Mouse (Mus musculus) limb, embryonic 14.5 days (tissue): ENCODE measurements around the gene Krtap10-4. TPM values are rescaled to one million over a fixed set of nuclear protein-coding genes. Genes with fewer than 3 reads are reported as not detected.
"Not testable (repeated sequence)": the region's sequence is repeated elsewhere in the genome, so short reads cannot be mapped to it uniquely, and the experiment has no call there.

Source experiments
- ATAC-seq: fragments of 200-750 bp; cut with Nextera tagmentation; 2 replicates; pipeline ENCODE4 v1.8.0; 2017; ENCODE audit warnings: low read depth, moderate number of reproducible peaks, moderate TSS enrichment; ENCODE audit not compliant: low FRiP score
- DNase-seq: peaks from one replicate; pipeline ENCODE4 v3.0.0-alpha.2; 2015; ENCODE audit warnings: low spot score
- H3K27ac ChIP-seq: fragments of 300-500 bp; sonication (generic); replicated peaks from 2 replicates; pipeline ENCODE4 v1.5.1; 2014; ENCODE audit warnings: low read depth, mild to moderate bottlenecking, low read length, moderate library complexity, mixed read lengths
- H3K27me3 ChIP-seq: fragments of 300-500 bp; sonication (generic); 2 replicates; pipeline ENCODE4 v1.6.1; 2014; ENCODE audit warnings: low read length, mixed read lengths; ENCODE audit not compliant: control insufficient read depth, insufficient read depth
- H3K36me3 ChIP-seq: fragments of 300-500 bp; sonication (generic); 2 replicates; pipeline ENCODE4 v1.6.1; 2014; ENCODE audit warnings: mild to moderate bottlenecking, low read length, moderate library complexity, mixed read lengths; ENCODE audit not compliant: control insufficient read depth, insufficient read depth
- H3K4me1 ChIP-seq: fragments of 300-500 bp; sonication (generic); 2 replicates; pipeline ENCODE4 v1.6.1; 2014; ENCODE audit warnings: antibody characterized with exemption, low read length, mixed read lengths; ENCODE audit not compliant: control insufficient read depth, insufficient read depth
- H3K4me2 ChIP-seq: fragments of 300-500 bp; sonication (generic); replicated peaks from 2 replicates; pipeline ENCODE4 v1.6.1; 2014; ENCODE audit warnings: low read depth, mild to moderate bottlenecking, low read length, moderate library complexity; ENCODE audit not compliant: severe bottlenecking
- H3K4me3 ChIP-seq: fragments of 300-500 bp; sonication (generic); replicated peaks from 2 replicates; pipeline ENCODE4 v1.5.1; 2014; ENCODE audit warnings: low read length
- H3K9ac ChIP-seq: fragments of 300-500 bp; sonication (generic); 2 replicates; pipeline ENCODE4 v1.6.1; 2014; ENCODE audit warnings: mild to moderate bottlenecking, low read depth, low read length, moderate library complexity; ENCODE audit not compliant: severe bottlenecking
- H3K9me3 ChIP-seq: fragments of 300-500 bp; sonication (generic); 2 replicates; pipeline ENCODE4 v1.6.1; 2016; ENCODE audit warnings: low read length; ENCODE audit not compliant: control insufficient read depth
- WGBS: fragments of 180-500 bp; shearing (Covaris S2); extraction: QIAGEN DNeasy Blood & Tissue Kit; methylation state at CpG from one replicate; pipeline ENCODE4 v1.1.7; 2014; 5-methylcytosine and 5-hydroxymethylcytosine counted together
- polyA plus RNA-seq, 2 experiments: library from polyadenylated mRNA; depleted of rRNA in 1 of 2; stranded (reverse) in 1 of 2; unstranded in 1 of 2; fragments of >200 nt; fragmentation: Nextera tagmentation in 1 of 2; extraction: Ambion mirVana in 1 of 2; gene quantifications; 2 replicates each; pipeline versions ENCODE4 v1.2.1 to v1.2.3; 2012 to 2014

The Krtap10-4 gene
- polyA plus RNA-seq, 2 experiments: not detected

- DNase-seq, H3K4me2 ChIP-seq, ATAC-seq, H3K27ac ChIP-seq, H3K4me1 ChIP-seq, H3K9me3 ChIP-seq, H3K27me3 ChIP-seq, H3K9ac ChIP-seq, H3K36me3 ChIP-seq, H3K4me3 ChIP-seq: not testable (repeated sequence)
- no CpG with 5 or more reads among the region's 1 CpGs for WGBS
Observed at GRCm38 (mm10) chr10:77782442-77782841, 44.5 kb downstream of the Krtap10-4 start, which contains the start of gene Gm3250. Gm3250 (minus strand) TSS chr10:77782542.

GRCm38 (mm10) chr10:77776844-77777243, 50.1 kb downstream of the Krtap10-4 start, which contains the start of gene Gm7138:
Gm7138 (minus strand) TSS chr10:77776944.
- H3K4me1 ChIP-seq, H3K9ac ChIP-seq, H3K27ac ChIP-seq, H3K4me2 ChIP-seq, DNase-seq, ATAC-seq, H3K36me3 ChIP-seq, H3K4me3 ChIP-seq, H3K9me3 ChIP-seq, H3K27me3 ChIP-seq: not testable (repeated sequence)
- WGBS: 25% methylated on average over 1 of the region's 1 CpGs

Other genes with a start within 250 kb of the Krtap10-4 start
Only the 30 nearest of the 34 such genes appear.
- gene Ube2g2, start 204.8 kb downstream of the Krtap10-4 start, polyA plus RNA-seq (2012; rRNA removed): 55.1 and 59.8 TPM in 2 replicates
- gene Ube2g2, start 204.8 kb downstream of the Krtap10-4 start, polyA plus RNA-seq (2014; fragmentation: Nextera tagmentation; extraction: Ambion mirVana): 57.4 and 58.6 TPM in 2 replicates
- 2.0 TPM in 2 replicates for gene Tspear, start 140.5 kb downstream of the Krtap10-4 start, polyA plus RNA-seq (2012; rRNA removed)
- gene Tspear, start 140.5 kb downstream of the Krtap10-4 start, polyA plus RNA-seq (2014; fragmentation: Nextera tagmentation; extraction: Ambion mirVana): 1.1 and 1.5 TPM in 2 replicates
- not detected in 2 replicates for gene Gm19402, start 136.3 kb downstream of the Krtap10-4 start, polyA plus RNA-seq (2012; rRNA removed)
- gene Gm19402, start 136.3 kb downstream of the Krtap10-4 start, polyA plus RNA-seq (2014; fragmentation: Nextera tagmentation; extraction: Ambion mirVana): not detected in 2 replicates
- gene Gm9508, start 129.9 kb downstream of the Krtap10-4 start, polyA plus RNA-seq (2012; rRNA removed): not detected in 2 replicates
- gene Gm9508, start 129.9 kb downstream of the Krtap10-4 start, polyA plus RNA-seq (2014; fragmentation: Nextera tagmentation; extraction: Ambion mirVana): not detected in 2 replicates
- not detected in 2 replicates for gene Gm10272, start 120.5 kb downstream of the Krtap10-4 start, polyA plus RNA-seq (2012; rRNA removed)
- gene Gm10272, start 120.5 kb downstream of the Krtap10-4 start, polyA plus RNA-seq (2014; fragmentation: Nextera tagmentation; extraction: Ambion mirVana): not detected in 2 replicates
- gene Gm10024, start 115.6 kb downstream of the Krtap10-4 start, polyA plus RNA-seq (2012; rRNA removed): not detected in 2 replicates
- 0.94 TPM in 1 of 2 replicates, not detected in the other for gene Gm10024, start 115.6 kb downstream of the Krtap10-4 start, polyA plus RNA-seq (2014; fragmentation: Nextera tagmentation; extraction: Ambion mirVana)
- gene Gm10142, start 111.3 kb downstream of the Krtap10-4 start, polyA plus RNA-seq (2012; rRNA removed): not detected in 2 replicates
- gene Gm10142, start 111.3 kb downstream of the Krtap10-4 start, polyA plus RNA-seq (2014; fragmentation: Nextera tagmentation; extraction: Ambion mirVana): not detected in 2 replicates
- gene Krtap12-1, start 106.5 kb downstream of the Krtap10-4 start, polyA plus RNA-seq (2012; rRNA removed): 0.10 and 0.20 TPM in 2 replicates
- not detected in 2 replicates for gene Krtap12-1, start 106.5 kb downstream of the Krtap10-4 start, polyA plus RNA-seq (2014; fragmentation: Nextera tagmentation; extraction: Ambion mirVana)
- not detected in 2 replicates for gene Gm10100, start 100.6 kb downstream of the Krtap10-4 start, polyA plus RNA-seq (2012; rRNA removed)
- gene Gm10100, start 100.6 kb downstream of the Krtap10-4 start, polyA plus RNA-seq (2014; fragmentation: Nextera tagmentation; extraction: Ambion mirVana): not detected in 2 replicates
- gene Gm18596, start 84.5 kb downstream of the Krtap10-4 start, polyA plus RNA-seq (2012; rRNA removed): not detected in 2 replicates
- gene Gm18596, start 84.5 kb downstream of the Krtap10-4 start, polyA plus RNA-seq (2014; fragmentation: Nextera tagmentation; extraction: Ambion mirVana): not detected in 2 replicates
- not detected in 2 replicates for gene Gm9736, start 75.7 kb downstream of the Krtap10-4 start, polyA plus RNA-seq (2012; rRNA removed)
- gene Gm9736, start 75.7 kb downstream of the Krtap10-4 start, polyA plus RNA-seq (2014; fragmentation: Nextera tagmentation; extraction: Ambion mirVana): not detected in 2 replicates
- not detected in 2 replicates for gene Gm3233, start 67.4 kb downstream of the Krtap10-4 start, polyA plus RNA-seq (2012; rRNA removed)
- not detected in 2 replicates for gene Gm3233, start 67.4 kb downstream of the Krtap10-4 start, polyA plus RNA-seq (2014; fragmentation: Nextera tagmentation; extraction: Ambion mirVana)
- gene Gm3238, start 55.8 kb downstream of the Krtap10-4 start, polyA plus RNA-seq (2012; rRNA removed): not detected in 2 replicates
- not detected in 2 replicates for gene Gm3238, start 55.8 kb downstream of the Krtap10-4 start, polyA plus RNA-seq (2014; fragmentation: Nextera tagmentation; extraction: Ambion mirVana)
- not detected in 2 replicates for gene Gm7138, start 50.2 kb downstream of the Krtap10-4 start, polyA plus RNA-seq (2012; rRNA removed)
- gene Gm7138, start 50.2 kb downstream of the Krtap10-4 start, polyA plus RNA-seq (2014; fragmentation: Nextera tagmentation; extraction: Ambion mirVana): not detected in 2 replicates
- gene Gm3250, start 44.6 kb downstream of the Krtap10-4 start, polyA plus RNA-seq (2012; rRNA removed): not detected in 2 replicates
- not detected in 2 replicates for gene Gm3250, start 44.6 kb downstream of the Krtap10-4 start, polyA plus RNA-seq (2014; fragmentation: Nextera tagmentation; extraction: Ambion mirVana)
- gene Gm7137, start 38.9 kb downstream of the Krtap10-4 start, polyA plus RNA-seq (2012; rRNA removed): not detected in 2 replicates
- not detected in 2 replicates for gene Gm7137, start 38.9 kb downstream of the Krtap10-4 start, polyA plus RNA-seq (2014; fragmentation: Nextera tagmentation; extraction: Ambion mirVana)
- gene Gm9639, start 32.0 kb downstream of the Krtap10-4 start, polyA plus RNA-seq (2012; rRNA removed): not detected in 2 replicates
- gene Gm9639, start 32.0 kb downstream of the Krtap10-4 start, polyA plus RNA-seq (2014; fragmentation: Nextera tagmentation; extraction: Ambion mirVana): not detected in 2 replicates
- not detected in 2 replicates for gene Gm19668, start 28.0 kb downstream of the Krtap10-4 start, polyA plus RNA-seq (2012; rRNA removed)
- not detected in 2 replicates for gene Gm19668, start 28.0 kb downstream of the Krtap10-4 start, polyA plus RNA-seq (2014; fragmentation: Nextera tagmentation; extraction: Ambion mirVana)
- gene Gm9507, start 15.3 kb downstream of the Krtap10-4 start, polyA plus RNA-seq (2012; rRNA removed): not detected in 2 replicates
- gene Gm9507, start 15.3 kb downstream of the Krtap10-4 start, polyA plus RNA-seq (2014; fragmentation: Nextera tagmentation; extraction: Ambion mirVana): not detected in 2 replicates
- 0.13 and 0.25 TPM in 2 replicates for gene Gm2696, start 12.4 kb downstream of the Krtap10-4 start, polyA plus RNA-seq (2012; rRNA removed)
- not detected in 2 replicates for gene Gm2696, start 12.4 kb downstream of the Krtap10-4 start, polyA plus RNA-seq (2014; fragmentation: Nextera tagmentation; extraction: Ambion mirVana)
- gene Krtap10-10, start 8.9 kb upstream of the Krtap10-4 start, polyA plus RNA-seq (2012; rRNA removed): 0.08 and 0.14 TPM in 2 replicates
- not detected in 2 replicates for gene Krtap10-10, start 8.9 kb upstream of the Krtap10-4 start, polyA plus RNA-seq (2014; fragmentation: Nextera tagmentation; extraction: Ambion mirVana)
- gene Gm36176, start 19.7 kb upstream of the Krtap10-4 start, polyA plus RNA-seq (2012; rRNA removed): not detected in 2 replicates
- gene Gm36176, start 19.7 kb upstream of the Krtap10-4 start, polyA plus RNA-seq (2014; fragmentation: Nextera tagmentation; extraction: Ambion mirVana): not detected in 2 replicates
- gene Gm10318, start 25.8 kb upstream of the Krtap10-4 start, polyA plus RNA-seq (2012; rRNA removed): 0.13 TPM in 1 of 2 replicates, not detected in the other
- not detected in 2 replicates for gene Gm10318, start 25.8 kb upstream of the Krtap10-4 start, polyA plus RNA-seq (2014; fragmentation: Nextera tagmentation; extraction: Ambion mirVana)
- gene Gm3285, start 34.9 kb upstream of the Krtap10-4 start, polyA plus RNA-seq (2012; rRNA removed): 0.06 and 0.10 TPM in 2 replicates
- not detected in 2 replicates for gene Gm3285, start 34.9 kb upstream of the Krtap10-4 start, polyA plus RNA-seq (2014; fragmentation: Nextera tagmentation; extraction: Ambion mirVana)
- gene Lrrc3, start 75.4 kb upstream of the Krtap10-4 start, polyA plus RNA-seq (2012; rRNA removed): 3.6 and 4.8 TPM in 2 replicates
- 3.4 and 3.6 TPM in 2 replicates for gene Lrrc3, start 75.4 kb upstream of the Krtap10-4 start, polyA plus RNA-seq (2014; fragmentation: Nextera tagmentation; extraction: Ambion mirVana)
- 0.39 and 0.69 TPM in 2 replicates for gene Trpm2, start 143.5 kb upstream of the Krtap10-4 start, polyA plus RNA-seq (2012; rRNA removed)
- gene Trpm2, start 143.5 kb upstream of the Krtap10-4 start, polyA plus RNA-seq (2014; fragmentation: Nextera tagmentation; extraction: Ambion mirVana): 0.06 and 0.41 TPM in 2 replicates
- 42.9 and 55.6 TPM in 2 replicates for gene 1810043G02Rik, start 151.4 kb upstream of the Krtap10-4 start, polyA plus RNA-seq (2012; rRNA removed)
- gene 1810043G02Rik, start 151.4 kb upstream of the Krtap10-4 start, polyA plus RNA-seq (2014; fragmentation: Nextera tagmentation; extraction: Ambion mirVana): 26.5 and 27.1 TPM in 2 replicates
- 129 and 180 TPM in 2 replicates for gene Pfkl, start 183.0 kb upstream of the Krtap10-4 start, polyA plus RNA-seq (2012; rRNA removed)
- gene Pfkl, start 183.0 kb upstream of the Krtap10-4 start, polyA plus RNA-seq (2014; fragmentation: Nextera tagmentation; extraction: Ambion mirVana): 112 and 122 TPM in 2 replicates
- gene Dnmt3l, start 214.9 kb upstream of the Krtap10-4 start, polyA plus RNA-seq (2012; rRNA removed): 0.10 and 0.15 TPM in 2 replicates
- gene Dnmt3l, start 214.9 kb upstream of the Krtap10-4 start, polyA plus RNA-seq (2014; fragmentation: Nextera tagmentation; extraction: Ambion mirVana): not detected in 2 replicates
- gene Aire, start 216.5 kb upstream of the Krtap10-4 start, polyA plus RNA-seq (2012; rRNA removed): 4.3 and 5.3 TPM in 2 replicates
- gene Aire, start 216.5 kb upstream of the Krtap10-4 start, polyA plus RNA-seq (2014; fragmentation: Nextera tagmentation; extraction: Ambion mirVana): 0.19 and 0.28 TPM in 2 replicates